Mouse (Mus musculus): ENCODE results near the gene Klhl2. TPM values are rescaled to one million over a fixed set of nuclear protein-coding genes. Genes with fewer than 3 reads are reported as not detected.

Gene Klhl2
- polyA plus RNA-seq, 1 experiment from 2014 or later, result 5.4 TPM

- peaks cover 11% of the 10 kb centered on the region; the same call in 1 of the 2 replicates for H3K36me3 ChIP-seq
- no peak overlapping the region for H3K27ac ChIP-seq (replicated peaks)
- H3K4me2 ChIP-seq, result no peak overlapping the region
- H3K9ac ChIP-seq, result no peak overlapping the region
- ATAC-seq (ENCODE audit: extremely low read depth, insufficient number of reproducible peaks, low FRiP score, low TSS enrichment), result no peak
- WGBS, result 91% methylated on average over 9 of the region's 9 CpGs
- H3K9me3 ChIP-seq, result no peaks in the 10 kb centered on the region
- no peaks in the 10 kb centered on the region for H3K27me3 ChIP-seq (replicated peaks)
- no peak overlapping the region for H3K4me3 ChIP-seq
- no peaks in the 10 kb centered on the region for H3K4me1 ChIP-seq
Observed at GRCm38 (mm10) chr8:64767047-64767446, 82.8 kb downstream of the Klhl2 start.

DNA sequence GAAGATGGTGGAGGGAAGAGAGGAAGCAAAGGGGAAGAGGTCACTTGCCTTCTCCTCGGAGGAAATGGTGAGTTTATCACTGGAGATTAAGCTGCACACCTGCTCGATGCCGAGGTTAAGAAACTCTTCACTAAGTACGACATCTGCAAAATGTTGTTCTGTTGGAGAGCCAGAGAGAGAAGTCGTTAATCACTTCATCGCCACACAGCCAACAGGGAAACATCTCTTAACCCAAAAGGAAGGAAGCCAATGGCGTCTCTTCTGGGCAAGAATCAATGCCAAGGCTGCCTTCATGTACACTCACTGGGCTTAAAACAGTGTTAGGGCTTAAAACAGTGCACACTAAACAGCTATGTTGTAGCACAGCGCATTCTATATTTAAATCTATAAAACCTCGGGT, 85.7 kb downstream of the Klhl2 start:
- 69% methylated on average over 9 of the region's 9 CpGs for WGBS
- Histone ChIP-seq H3K4me1 (no peaks in the 10 kb centered on the region), H3K9me3 (no peaks in the 10 kb centered on the region), H3K36me3 (peaks cover 16% of the 10 kb centered on the region; the same call in 1 of the 2 replicates), H3K9ac (no peak overlapping the region), H3K4me2 (no peak overlapping the region), H3K4me3 (no peak overlapping the region), H3K27me3 (replicated peaks) (no peaks in the 10 kb centered on the region), H3K27ac (replicated peaks) (no peak overlapping the region)
- ATAC-seq (ENCODE audit: extremely low read depth, insufficient number of reproducible peaks, low FRiP score, low TSS enrichment), result no peak

DNA sequence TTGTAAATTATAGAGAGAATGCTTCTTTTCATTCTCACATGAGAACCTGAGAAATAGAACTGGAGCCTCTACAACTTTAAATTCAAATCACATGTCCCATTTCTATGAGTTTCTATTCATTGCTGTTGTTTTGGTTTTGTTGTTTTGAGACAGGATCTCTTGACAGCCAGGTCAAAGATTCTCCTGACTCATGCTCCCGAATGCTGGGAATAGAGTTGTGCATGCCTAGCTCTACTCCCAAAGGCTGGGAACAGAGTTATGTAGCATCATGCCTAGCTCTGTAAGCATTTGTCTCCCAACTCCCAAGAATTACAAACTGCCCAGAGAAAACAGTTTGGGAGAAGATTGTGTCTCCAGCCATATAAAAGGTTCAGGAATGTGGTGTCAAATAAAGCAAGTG, 87.1 kb downstream of the Klhl2 start:
- 73% methylated on average over 1 of the region's 1 CpGs for WGBS
- Histone ChIP-seq H3K4me1 (no peaks in the 10 kb centered on the region), H3K27ac (replicated peaks) (no peak overlapping the region), H3K36me3 (peaks cover 18% of the 10 kb centered on the region), H3K27me3 (replicated peaks) (no peaks in the 10 kb centered on the region), H3K4me3 (no peak overlapping the region), H3K9me3 (no peaks in the 10 kb centered on the region), H3K9ac (no peak overlapping the region), H3K4me2 (no peak overlapping the region)
- no peak for ATAC-seq (ENCODE audit: extremely low read depth, insufficient number of reproducible peaks, low FRiP score, low TSS enrichment)

GRCm38 (mm10) chr8:64761430-64761829, 88.4 kb downstream of the Klhl2 start:
- no peaks in the 10 kb centered on the region for H3K9me3 ChIP-seq
- H3K9ac ChIP-seq, result no peak overlapping the region
- 78% methylated on average over 8 of the region's 8 CpGs for WGBS
- H3K36me3 ChIP-seq, result peaks cover 20% of the 10 kb centered on the region
- no peaks in the 10 kb centered on the region for H3K4me1 ChIP-seq
- H3K27me3 ChIP-seq (replicated peaks), result no peaks in the 10 kb centered on the region
- no peak overlapping the region for H3K4me2 ChIP-seq
- H3K27ac ChIP-seq (replicated peaks), result no peak overlapping the region
- no peak overlapping the region for H3K4me3 ChIP-seq
- ATAC-seq (ENCODE audit: extremely low read depth, insufficient number of reproducible peaks, low FRiP score, low TSS enrichment), result no peak

GRCm38 (mm10) chr8:64757956-64758355, 91.9 kb downstream of the Klhl2 start:
- 91% methylated on average over 15 of the region's 15 CpGs for WGBS
- peaks cover 46% of the 10 kb centered on the region for H3K36me3 ChIP-seq
- no peak for ATAC-seq (ENCODE audit: extremely low read depth, insufficient number of reproducible peaks, low FRiP score, low TSS enrichment)

DNA sequence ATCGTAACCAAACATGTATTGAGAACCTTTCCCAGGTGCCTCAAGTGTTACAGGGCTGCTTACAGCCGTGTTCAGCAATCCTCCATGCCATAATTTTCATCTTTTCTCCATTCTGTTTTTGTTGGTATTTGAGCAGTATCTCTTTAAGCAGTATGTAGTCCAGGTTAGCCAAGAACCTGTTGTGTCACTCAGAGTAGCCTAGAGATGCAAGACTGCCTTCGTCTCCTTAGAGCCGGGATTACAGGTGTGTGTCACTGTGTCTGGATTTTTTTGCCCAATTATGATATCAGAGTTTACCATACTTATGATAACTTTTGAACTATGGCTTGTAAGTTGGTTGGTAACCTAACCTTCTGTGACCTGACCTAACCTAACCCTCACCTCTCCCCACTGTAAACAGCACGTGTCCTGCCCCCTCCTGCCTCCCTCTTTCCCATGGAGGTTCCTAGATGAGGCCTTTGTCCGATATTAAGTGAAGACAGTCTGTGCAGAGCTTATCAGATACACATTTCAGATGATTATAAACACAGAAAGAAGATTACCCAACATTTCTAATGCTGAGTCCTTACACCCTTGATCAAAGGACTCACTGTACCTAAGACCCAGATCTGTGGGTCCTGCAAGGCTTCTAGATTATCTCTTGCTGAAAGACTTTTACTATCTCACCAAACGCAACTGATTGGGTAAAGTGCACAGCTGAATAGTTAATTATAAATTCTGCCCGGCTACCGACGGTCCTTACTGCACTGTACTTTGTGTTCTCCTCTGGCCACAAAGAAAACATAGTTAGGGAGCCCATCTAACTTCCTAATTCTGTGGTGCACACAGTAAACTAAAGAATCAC, 103.4 kb downstream of the Klhl2 start:
- no peak overlapping the region for H3K27ac ChIP-seq (replicated peaks)
- H3K27me3 ChIP-seq (replicated peaks), result no peaks in the 10 kb centered on the region
- no peak overlapping the region for H3K4me3 ChIP-seq
- 75% methylated on average over 10 of the region's 10 CpGs for WGBS
- no peaks in the 10 kb centered on the region; the same call in 1 of the 2 replicates for H3K4me1 ChIP-seq
- no peak for ATAC-seq (ENCODE audit: extremely low read depth, insufficient number of reproducible peaks, low FRiP score, low TSS enrichment)
- no peaks in the 10 kb centered on the region for H3K9me3 ChIP-seq
- no peak overlapping the region for H3K9ac ChIP-seq
- no peak overlapping the region for H3K4me2 ChIP-seq
- H3K36me3 ChIP-seq, result peaks cover 23% of the 10 kb centered on the region

More at GRCm38 (mm10) chr8:64757956-64758355, 91.9 kb downstream of the Klhl2 start:
- Histone ChIP-seq H3K4me3 (no peak overlapping the region), H3K9ac (no peak overlapping the region), H3K4me2 (no peak overlapping the region), H3K4me1 (no peaks in the 10 kb centered on the region), H3K27me3 (replicated peaks) (no peaks in the 10 kb centered on the region), H3K27ac (replicated peaks) (no peak overlapping the region), H3K9me3 (no peaks in the 10 kb centered on the region)

- WGBS, result 50% methylated on average over 13 of the region's 13 CpGs
- no peaks in the 10 kb centered on the region for H3K27me3 ChIP-seq (replicated peaks)
- no peak overlapping the region for H3K9ac ChIP-seq
- H3K36me3 ChIP-seq, result peaks cover 2% of the 10 kb centered on the region; the same call in 1 of the 2 replicates
- H3K27ac ChIP-seq (replicated peaks), result peak overlapping the region; percentile 49
- peaks cover 8% of the 10 kb centered on the region; the same call in 1 of the 2 replicates for H3K4me1 ChIP-seq
- H3K9me3 ChIP-seq, result no peaks in the 10 kb centered on the region
- peak overlapping the region; percentile 7; the same call in 1 of the 2 replicates for H3K4me2 ChIP-seq
- no peak overlapping the region for H3K4me3 ChIP-seq
- no peak for ATAC-seq (ENCODE audit: extremely low read depth, insufficient number of reproducible peaks, low FRiP score, low TSS enrichment)
Observed at GRCm38 (mm10) chr8:64740547-64741211, 109.1 kb downstream of the Klhl2 start.

DNA sequence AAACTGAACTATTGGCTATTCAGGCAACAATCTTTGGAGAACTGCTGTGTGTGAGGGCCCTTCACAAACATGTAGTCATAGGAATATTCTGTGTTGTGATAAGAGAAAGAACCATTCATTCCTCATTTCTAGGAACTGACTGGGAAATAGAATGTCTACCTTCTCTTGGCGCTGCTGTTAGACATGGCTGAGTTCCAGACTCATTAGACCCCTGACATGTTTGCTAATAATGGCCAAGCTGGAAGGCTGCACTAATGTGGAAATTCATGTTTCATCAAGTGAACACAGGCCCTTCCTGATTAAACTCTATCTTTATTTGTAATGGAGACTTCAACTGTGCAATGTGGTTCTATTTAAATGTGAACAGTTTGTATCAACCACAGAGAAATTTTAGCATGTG, 110.9 kb downstream of the Klhl2 start:
- WGBS, result 69% methylated on average over 1 of the region's 1 CpGs
- no peak overlapping the region for H3K4me3 ChIP-seq
- no peak overlapping the region for H3K27ac ChIP-seq (replicated peaks)
- no peak for ATAC-seq (ENCODE audit: extremely low read depth, insufficient number of reproducible peaks, low FRiP score, low TSS enrichment)
- no peaks in the 10 kb centered on the region for H3K27me3 ChIP-seq (replicated peaks)
- H3K9ac ChIP-seq, result no peak overlapping the region
- H3K9me3 ChIP-seq, result no peaks in the 10 kb centered on the region
- H3K4me2 ChIP-seq, result no peak overlapping the region
- peaks cover 15% of the 10 kb centered on the region; the same call in 1 of the 2 replicates for H3K4me1 ChIP-seq
- peaks cover 2% of the 10 kb centered on the region; the same call in 1 of the 2 replicates for H3K36me3 ChIP-seq

DNA sequence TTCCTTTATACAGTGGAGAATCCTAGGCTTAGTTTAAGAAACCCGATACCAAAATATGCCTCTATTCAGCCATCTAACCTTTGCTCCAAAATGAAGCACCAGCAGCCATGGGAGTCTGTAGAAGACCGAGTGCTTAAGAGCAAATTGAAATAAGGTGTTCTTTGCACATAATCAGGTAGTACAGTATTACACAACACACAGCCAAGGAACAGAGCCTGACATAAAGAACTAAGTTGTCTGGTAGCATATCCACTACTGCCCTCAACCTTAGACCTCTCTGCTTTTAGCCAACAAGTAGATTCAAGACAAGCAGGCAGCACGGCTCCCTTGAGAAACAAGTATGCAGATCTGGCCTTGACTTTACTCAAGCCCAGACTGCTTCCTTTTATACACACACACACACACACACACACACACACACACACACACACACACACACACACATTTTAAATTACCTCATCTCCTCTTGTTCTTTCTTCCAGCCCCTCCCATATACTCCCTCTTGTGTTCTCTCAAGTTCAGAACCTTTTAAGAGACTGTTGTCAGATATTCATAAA, 113.0 kb downstream of the Klhl2 start:
- no peaks in the 10 kb centered on the region for H3K27me3 ChIP-seq (replicated peaks)
- WGBS, result 76% methylated on average over 3 of the region's 3 CpGs
- peaks cover 26% of the 10 kb centered on the region for H3K4me1 ChIP-seq
- no peak overlapping the region for H3K4me2 ChIP-seq
- no peak for ATAC-seq (ENCODE audit: extremely low read depth, insufficient number of reproducible peaks, low FRiP score, low TSS enrichment)
- H3K9me3 ChIP-seq, result no peaks in the 10 kb centered on the region
- no peak overlapping the region for H3K4me3 ChIP-seq
- no peak overlapping the region for H3K9ac ChIP-seq
- no peaks in the 10 kb centered on the region for H3K36me3 ChIP-seq
- H3K27ac ChIP-seq (replicated peaks), result no peak overlapping the region

DNA sequence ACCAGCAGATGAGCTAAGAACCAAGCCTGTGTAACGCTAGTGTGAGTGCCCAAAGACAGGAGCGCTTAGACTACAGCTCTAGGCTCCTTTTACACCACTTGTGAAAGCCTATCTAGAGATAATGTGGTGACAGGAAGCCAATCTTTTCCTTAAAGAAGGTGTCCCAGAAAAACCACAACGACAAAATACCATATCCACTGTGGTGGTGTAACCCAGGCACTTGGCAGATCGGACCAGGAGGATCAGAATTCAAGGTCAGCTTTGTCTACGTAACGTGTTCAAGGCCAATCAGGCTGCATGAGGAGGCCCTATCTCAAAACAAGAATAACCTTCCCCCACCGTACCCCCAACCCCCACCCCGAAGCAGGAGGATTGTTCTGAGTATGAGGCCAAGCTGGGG, 114.7 kb downstream of the Klhl2 start:
- Histone ChIP-seq H3K27ac (replicated peaks) (no peak overlapping the region), H3K4me3 (no peak overlapping the region), H3K4me2 (no peak overlapping the region), H3K4me1 (peaks cover 26% of the 10 kb centered on the region), H3K9me3 (no peaks in the 10 kb centered on the region), H3K27me3 (replicated peaks) (no peaks in the 10 kb centered on the region), H3K36me3 (peaks cover 10% of the 10 kb centered on the region), H3K9ac (no peak overlapping the region)
- no peak for ATAC-seq (ENCODE audit: extremely low read depth, insufficient number of reproducible peaks, low FRiP score, low TSS enrichment)
- WGBS, result 52% methylated on average over 8 of the region's 8 CpGs

GRCm38 (mm10) chr8:64733271-64733943, 116.4 kb downstream of the Klhl2 start, which contains the start of gene Msmo1:
Gene Msmo1, minus strand, starts transcription at chr8:64733792.
- peak within 1 kb of the TSS; percentile 85 for H3K9ac ChIP-seq
- H3K4me1 ChIP-seq, result peaks cover 22% of the 10 kb centered on the region
- H3K36me3 ChIP-seq, result peaks cover 24% of the 10 kb centered on the region
- H3K27ac ChIP-seq (replicated peaks), result peak within 1 kb of the TSS; percentile 53
- H3K4me3 ChIP-seq, result peak within 1 kb of the TSS; percentile 80
- ATAC-seq (ENCODE audit: extremely low read depth, insufficient number of reproducible peaks, low FRiP score, low TSS enrichment), result peak; percentile 97
- peak within 1 kb of the TSS; percentile 84 for H3K4me2 ChIP-seq
- no peaks in the 10 kb centered on the region for H3K27me3 ChIP-seq (replicated peaks)
- WGBS, result under 1% methylated on average over 60 of the region's 60 CpGs
- H3K9me3 ChIP-seq, result no peaks in the 10 kb centered on the region
